Mouse (Mus musculus): Measurements from ENCODE around the gene Raph1. TPM values are rescaled to one million over a fixed set of nuclear protein-coding genes. Genes with fewer than 3 reads are reported as not detected.
A peak's percentile ranks its signal among the peaks of the same experiment; 100 is the strongest.

Gene Raph1
- polyA plus RNA-seq, 1 experiment = 3.7 TPM

GRCm38 (mm10) chr1:60588887-60589629, 22.2 kb upstream of the Raph1 start:
- H3K4me3 ChIP-seq (ENCODE audit: extremely low read depth, insufficient read depth, insufficient read length) = no peak overlapping the region
- DNase-seq (ENCODE audit: low read depth in 1 of 2, low spot score in 2 of 2) = no peak
- H3K27me3 ChIP-seq (ENCODE audit: control insufficient read depth, insufficient read depth, low read length) = no peaks in the 10 kb centered on the region
- TF ChIP-seq CTCF (IDR thresholded peaks at IDR 0.05; ENCODE audit: extremely low read depth, insufficient read depth, insufficient read length, insufficient replicate concordance) (no peak), POLR2A (IDR thresholded peaks at IDR 0.05; ENCODE audit: low read depth, low read length) (no peak)
- H3K36me3 ChIP-seq (ENCODE audit: control insufficient read depth, insufficient read depth, low read length) = no peaks in the 10 kb centered on the region
- 83% methylated on average over 4 of the region's 4 CpGs for WGBS
- H3K4me1 ChIP-seq (ENCODE audit: control insufficient read depth, insufficient read depth, insufficient read length) = no peaks in the 10 kb centered on the region
- H3K27ac ChIP-seq (ENCODE audit: insufficient read depth, low read length) = no peak overlapping the region

DNA sequence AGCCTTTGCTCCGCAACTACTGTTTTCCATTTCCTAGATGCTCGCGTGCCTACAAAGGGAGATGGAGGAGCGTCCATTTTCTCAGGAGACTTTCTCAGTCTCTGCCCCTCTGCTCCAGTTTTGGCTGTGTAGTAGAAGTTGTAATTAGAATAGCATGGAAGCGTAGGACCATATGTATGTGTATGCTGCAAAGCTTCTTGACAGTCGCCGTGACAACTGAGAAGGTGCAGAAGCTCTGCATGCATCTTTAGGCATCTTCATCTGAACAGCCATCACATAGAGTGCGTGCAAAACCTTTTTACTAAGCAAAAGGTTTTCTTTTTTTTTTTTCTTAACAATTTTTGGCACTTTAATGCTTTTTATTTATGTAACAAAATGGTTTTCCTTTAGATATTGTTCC, 14.1 kb upstream of the Raph1 start:
- Histone ChIP-seq H3K4me1 (ENCODE audit: control insufficient read depth, insufficient read depth, insufficient read length) (no peaks in the 10 kb centered on the region), H3K27ac (ENCODE audit: insufficient read depth, low read length) (no peak overlapping the region), H3K36me3 (ENCODE audit: control insufficient read depth, insufficient read depth, low read length) (no peaks in the 10 kb centered on the region), H3K27me3 (ENCODE audit: control insufficient read depth, insufficient read depth, low read length) (no peaks in the 10 kb centered on the region), H3K4me3 (ENCODE audit: extremely low read depth, insufficient read depth, insufficient read length) (no peak overlapping the region)
- DNase-seq (ENCODE audit: low read depth in 1 of 2, low spot score in 2 of 2) = no peak
- TF ChIP-seq POLR2A (IDR thresholded peaks at IDR 0.05; ENCODE audit: low read depth, low read length) (no peak), CTCF (IDR thresholded peaks at IDR 0.05; ENCODE audit: extremely low read depth, insufficient read depth, insufficient read length, insufficient replicate concordance) (no peak)
- WGBS = 96% methylated on average over 8 of the region's 8 CpGs

- Histone ChIP-seq H3K27me3 (ENCODE audit: control insufficient read depth, insufficient read depth, low read length) (no peaks in the 10 kb centered on the region), H3K4me1 (ENCODE audit: control insufficient read depth, insufficient read depth, insufficient read length) (no peaks in the 10 kb centered on the region), H3K36me3 (ENCODE audit: control insufficient read depth, insufficient read depth, low read length) (no peaks in the 10 kb centered on the region), H3K27ac (ENCODE audit: insufficient read depth, low read length) (no peak overlapping the region), H3K4me3 (ENCODE audit: extremely low read depth, insufficient read depth, insufficient read length) (no peak overlapping the region)
- TF ChIP-seq CTCF (IDR thresholded peaks at IDR 0.05; ENCODE audit: extremely low read depth, insufficient read depth, insufficient read length, insufficient replicate concordance) (no peak), POLR2A (IDR thresholded peaks at IDR 0.05; ENCODE audit: low read depth, low read length) (no peak)
- 5% methylated on average over 1 of the region's 1 CpGs for WGBS
- DNase-seq (ENCODE audit: low read depth in 1 of 2, low spot score in 2 of 2) = no peak
These were observed 13.0 kb upstream of the Raph1 start for GRCm38 (mm10) chr1:60579886-60580285.

DNA sequence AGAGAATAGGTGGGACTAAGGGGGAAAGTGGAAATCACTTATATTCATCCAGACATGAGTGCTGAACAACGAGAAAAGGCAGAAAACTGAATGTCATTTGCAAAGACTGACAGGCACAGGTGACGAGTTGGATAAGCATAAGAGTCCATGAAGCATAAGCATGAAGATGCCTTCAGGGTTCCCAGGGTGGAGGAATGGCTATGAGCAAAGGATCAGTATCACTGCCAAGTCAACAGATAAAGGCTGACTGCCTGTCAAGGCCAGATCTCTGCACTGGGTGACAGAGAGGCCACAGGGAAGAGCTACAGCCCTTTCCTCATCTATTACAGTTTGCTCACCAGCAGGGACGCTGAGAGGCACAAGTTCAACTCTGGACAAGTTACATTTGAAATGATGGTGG, 5.8 kb upstream of the Raph1 start:
- H3K4me1 ChIP-seq (ENCODE audit: control insufficient read depth, insufficient read depth, insufficient read length) = peaks cover 3% of the 10 kb centered on the region; the same call in 1 of the 2 replicates
- no peaks in the 10 kb centered on the region for H3K27me3 ChIP-seq (ENCODE audit: control insufficient read depth, insufficient read depth, low read length)
- 86% methylated on average over 3 of the region's 3 CpGs for WGBS
- no peak overlapping the region for H3K4me3 ChIP-seq (ENCODE audit: extremely low read depth, insufficient read depth, insufficient read length)
- DNase-seq (ENCODE audit: low read depth in 1 of 2, low spot score in 2 of 2) = no peak
- TF ChIP-seq POLR2A (IDR thresholded peaks at IDR 0.05; ENCODE audit: low read depth, low read length) = no peak
- TF ChIP-seq CTCF (IDR thresholded peaks at IDR 0.05; ENCODE audit: extremely low read depth, insufficient read depth, insufficient read length, insufficient replicate concordance) = no peak
- no peak overlapping the region for H3K27ac ChIP-seq (ENCODE audit: insufficient read depth, low read length)
- H3K36me3 ChIP-seq (ENCODE audit: control insufficient read depth, insufficient read depth, low read length) = no peaks in the 10 kb centered on the region

- 82% methylated on average over 7 of the region's 7 CpGs for WGBS
- DNase-seq (ENCODE audit: low read depth in 1 of 2, low spot score in 2 of 2) = no peak
- TF ChIP-seq CTCF (IDR thresholded peaks at IDR 0.05; ENCODE audit: extremely low read depth, insufficient read depth, insufficient read length, insufficient replicate concordance) (no peak), POLR2A (IDR thresholded peaks at IDR 0.05; ENCODE audit: low read depth, low read length) (no peak)
- Histone ChIP-seq H3K4me1 (ENCODE audit: control insufficient read depth, insufficient read depth, insufficient read length) (peaks cover 9% of the 10 kb centered on the region; the same call in 1 of the 2 replicates), H3K27ac (ENCODE audit: insufficient read depth, low read length) (no peak overlapping the region), H3K4me3 (ENCODE audit: extremely low read depth, insufficient read depth, insufficient read length) (no peak overlapping the region), H3K36me3 (ENCODE audit: control insufficient read depth, insufficient read depth, low read length) (no peaks in the 10 kb centered on the region), H3K27me3 (ENCODE audit: control insufficient read depth, insufficient read depth, low read length) (peaks cover 12% of the 10 kb centered on the region)
These were observed 2.8 kb upstream of the Raph1 start for GRCm38 (mm10) chr1:60569741-60570140.

DNA sequence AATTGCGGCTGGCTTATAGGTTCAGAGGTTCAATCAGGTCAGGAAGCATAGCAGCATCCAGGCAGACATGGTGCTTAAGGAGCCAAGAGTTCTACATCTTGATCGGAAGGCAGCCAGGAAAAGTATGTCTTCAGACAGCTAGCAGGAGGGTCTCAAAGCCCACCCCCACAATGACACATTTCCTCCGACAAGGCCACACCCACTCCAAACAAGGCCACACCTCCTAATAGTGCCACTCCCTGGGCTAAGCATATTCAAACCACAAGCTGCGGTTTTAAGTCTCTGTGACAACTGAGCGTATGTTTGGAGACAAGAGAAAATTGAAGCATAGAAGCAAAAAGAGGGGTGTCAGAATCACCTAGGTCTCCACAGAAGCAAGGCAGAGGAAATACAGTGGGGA, 2.3 kb upstream of the Raph1 start:
- H3K36me3 ChIP-seq (ENCODE audit: control insufficient read depth, insufficient read depth, low read length) = no peaks in the 10 kb centered on the region
- peaks cover 9% of the 10 kb centered on the region; the same call in 1 of the 2 replicates for H3K4me1 ChIP-seq (ENCODE audit: control insufficient read depth, insufficient read depth, insufficient read length)
- no peak overlapping the region for H3K4me3 ChIP-seq (ENCODE audit: extremely low read depth, insufficient read depth, insufficient read length)
- WGBS = 29% methylated on average over 5 of the region's 5 CpGs
- H3K27me3 ChIP-seq (ENCODE audit: control insufficient read depth, insufficient read depth, low read length) = peaks cover 12% of the 10 kb centered on the region
- DNase-seq (ENCODE audit: low read depth in 1 of 2, low spot score in 2 of 2) = no peak
- TF ChIP-seq CTCF (IDR thresholded peaks at IDR 0.05; ENCODE audit: extremely low read depth, insufficient read depth, insufficient read length, insufficient replicate concordance) (no peak), POLR2A (IDR thresholded peaks at IDR 0.05; ENCODE audit: low read depth, low read length) (no peak)
- H3K27ac ChIP-seq (ENCODE audit: insufficient read depth, low read length) = no peak overlapping the region

GRCm38 (mm10) chr1:60567321-60567720, 417 bp upstream of the Raph1 start:
- peak overlapping the region; percentile 65 for H3K4me3 ChIP-seq (ENCODE audit: extremely low read depth, insufficient read depth, insufficient read length)
- WGBS = 35% methylated on average over 5 of the region's 5 CpGs
- no peaks in the 10 kb centered on the region for H3K36me3 ChIP-seq (ENCODE audit: control insufficient read depth, insufficient read depth, low read length)
- H3K27me3 ChIP-seq (ENCODE audit: control insufficient read depth, insufficient read depth, low read length) = peaks cover 12% of the 10 kb centered on the region
- no peak for DNase-seq (ENCODE audit: low read depth in 1 of 2, low spot score in 2 of 2)
- H3K4me1 ChIP-seq (ENCODE audit: control insufficient read depth, insufficient read depth, insufficient read length) = peaks cover 9% of the 10 kb centered on the region; the same call in 1 of the 2 replicates
- TF ChIP-seq CTCF (IDR thresholded peaks at IDR 0.05; ENCODE audit: extremely low read depth, insufficient read depth, insufficient read length, insufficient replicate concordance) = no peak
- no peak for TF ChIP-seq POLR2A (IDR thresholded peaks at IDR 0.05; ENCODE audit: low read depth, low read length)
- no peak overlapping the region for H3K27ac ChIP-seq (ENCODE audit: insufficient read depth, low read length)
